Mouse (Mus musculus): ENCODE measurements around the gene Lrrc72.

DNA sequence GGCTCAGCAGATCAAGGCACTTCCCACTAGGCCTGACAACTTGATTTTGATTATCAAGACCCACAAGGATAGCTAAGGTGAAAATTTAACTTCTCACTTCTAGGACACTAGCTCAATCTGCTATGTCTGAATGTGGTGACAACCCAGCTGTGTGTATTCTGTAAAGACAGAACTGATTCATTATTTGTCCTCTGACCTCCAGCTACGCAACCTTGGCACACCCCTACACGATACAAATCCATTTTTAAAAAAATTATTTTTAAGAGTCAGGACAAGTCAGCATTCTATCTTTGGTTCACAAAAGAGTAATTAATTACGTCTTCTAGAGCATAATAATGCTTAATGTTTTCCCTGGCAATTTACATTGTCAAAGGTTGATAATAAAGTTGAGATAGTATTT lies 63.6 kb downstream of the Lrrc72 start:
- TF ChIP-seq GATA1 (IDR thresholded peaks at IDR 0.05; ENCODE audit: low read length) (no peak), TAL1 (IDR thresholded peaks at IDR 0.05; ENCODE audit: low read length) (no peak)
